Mouse (Mus musculus) bone marrow, adult 2 months (tissue): ENCODE results near the gene Pkp4.

ENCODE experiments used
- CTCF ChIP-seq: fragments of 200-500 bp; IDR thresholded peaks from 2 replicates; pipeline ENCODE4 v1.5.1; 2011; ENCODE audit warnings: low read length, control low read depth; ENCODE audit not compliant: control insufficient read depth, insufficient read depth
- POLR2A ChIP-seq: fragments of 200-500 bp; IDR thresholded peaks from 2 replicates; pipeline ENCODE4 v1.6.1; 2011; ENCODE audit warnings: low read depth, mild to moderate bottlenecking, control low read depth, low read length, borderline replicate concordance; ENCODE audit not compliant: control insufficient read depth

DNA sequence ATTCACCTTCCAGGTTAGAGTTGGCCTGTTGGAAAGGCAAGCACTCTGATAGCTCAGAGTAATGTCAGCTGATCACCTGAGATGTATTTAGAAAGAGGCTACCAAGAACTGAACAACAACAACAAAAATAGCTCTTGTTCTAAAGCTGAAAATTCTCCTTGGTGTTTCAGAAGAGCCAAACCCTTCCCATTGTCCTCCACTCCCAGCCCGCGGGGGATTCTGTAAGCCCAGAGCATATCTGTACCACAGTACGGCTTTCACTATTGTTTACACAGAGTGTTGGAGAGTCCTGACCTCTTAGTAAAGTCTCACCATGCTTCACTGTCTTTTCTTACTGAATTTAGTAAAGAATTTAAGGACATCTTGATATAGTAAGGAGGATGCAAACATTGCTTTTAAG lies 66.4 kb downstream of the Pkp4 start:
- no peak for TF ChIP-seq CTCF
- no peak for TF ChIP-seq POLR2A
